Mouse (Mus musculus) kidney, adult 2 months (tissue): ENCODE measurements around the gene Tifa. TPM values are rescaled to one million over a fixed set of nuclear protein-coding genes. Genes with fewer than 3 reads are reported as not detected.

ENCODE experiments used
- DNase-seq: peaks from one replicate; pipeline ENCODE4 v3.0.0; 2021
- H3K27ac ChIP-seq: fragments of 200-500 bp; 2 replicates; pipeline ENCODE4 v1.5.1; 2012; ENCODE audit warnings: low read depth, low read length, control low read depth, inconsistent platforms; ENCODE audit not compliant: insufficient read depth
- H3K27me3 ChIP-seq: fragments of 200-500 bp; replicated peaks from 2 replicates; pipeline ENCODE4 v1.6.1; 2012; ENCODE audit warnings: mild to moderate bottlenecking, moderate library complexity, low read length, inconsistent platforms; ENCODE audit not compliant: control insufficient read depth, insufficient read depth
- H3K36me3 ChIP-seq: fragments of 200-500 bp; 2 replicates; pipeline ENCODE4 v1.6.1; 2012; ENCODE audit warnings: mild to moderate bottlenecking, moderate library complexity, low read length, inconsistent platforms; ENCODE audit not compliant: control insufficient read depth, insufficient read depth
- H3K4me1 ChIP-seq: fragments of 200-500 bp; 2 replicates; pipeline ENCODE4 v1.6.1; 2011; ENCODE audit warnings: low read length; ENCODE audit not compliant: control insufficient read depth, insufficient read depth
- H3K4me3 ChIP-seq: fragments of 200-500 bp; 2 replicates; pipeline ENCODE4 v1.5.1; 2011; ENCODE audit warnings: mild to moderate bottlenecking, low read depth, low read length, control low read depth; ENCODE audit not compliant: insufficient read depth
- CTCF ChIP-seq: fragments of 200-500 bp; conservative IDR thresholded peaks from 2 replicates; pipeline ENCODE4 v1.5.1; 2011; ENCODE audit warnings: low read depth, mild to moderate bottlenecking, control low read depth, low read length, moderate library complexity, mixed read lengths; ENCODE audit not compliant: insufficient read depth, insufficient read length
- POLR2A ChIP-seq: fragments of 200-500 bp; IDR thresholded peaks from one replicate; pipeline ENCODE4 v1.6.1; 2011; ENCODE audit warnings: low read depth, low read length, control low read depth
- WGBS: fragments of 180-500 bp; shearing (Covaris S2); methylation state at CpG from one replicate; pipeline ENCODE4 v1.1.7; 2018; 5-methylcytosine and 5-hydroxymethylcytosine counted together
- polyA plus RNA-seq: library from polyadenylated mRNA; depleted of rRNA; stranded (reverse); fragments of >200 nt; gene quantifications from 2 replicates; pipeline ENCODE4 v1.2.3, GENCODE M21; 2012

Gene Tifa
- polyA plus RNA-seq, 1 experiment: 4.1 TPM

DNA sequence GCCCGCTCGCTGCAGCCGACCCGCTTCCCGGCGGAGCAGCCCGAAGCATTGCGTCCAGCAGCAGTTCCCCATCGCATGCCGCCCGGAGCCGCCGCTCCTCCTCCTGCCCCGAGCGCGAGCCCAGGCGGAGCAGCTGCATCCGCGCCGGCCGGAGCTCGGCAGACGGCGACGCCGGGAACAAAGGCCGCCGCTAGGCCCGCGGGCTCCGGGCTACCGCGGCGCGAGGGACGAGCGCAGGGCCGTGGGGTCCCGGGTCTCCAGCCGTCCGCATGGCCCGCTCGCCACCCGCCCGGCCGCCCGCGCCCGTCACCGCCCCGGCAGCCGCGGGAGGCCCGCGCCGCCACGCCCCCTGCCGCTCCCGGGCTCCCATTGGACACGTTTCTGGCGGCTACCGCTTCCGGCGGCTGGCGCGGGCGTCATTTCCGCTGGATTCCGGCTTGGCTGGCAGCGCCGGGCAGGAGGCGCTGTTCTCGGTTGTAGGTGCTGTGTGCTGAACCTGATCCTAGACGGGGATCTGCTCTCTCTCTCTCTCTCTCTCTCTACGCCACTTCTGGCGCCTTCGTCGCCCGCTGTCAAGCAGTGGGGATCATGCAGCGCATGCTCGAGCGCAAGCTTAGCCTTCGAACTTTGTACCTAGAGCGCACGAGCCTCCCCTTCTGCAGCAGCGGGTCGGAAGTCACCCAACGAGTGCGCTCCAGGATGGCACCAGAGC lies 47.7 kb downstream of the Tifa start, which contains the start of gene Ap1ar:
Gene Ap1ar (minus strand): TSS at position 370 of the 712 bp plus-strand sequence.
- no peaks in the 10 kb centered on the region for H3K36me3 ChIP-seq
- under 1% methylated on average over 85 of the region's 89 CpGs for WGBS
- DNase-seq: peak; percentile 97
- H3K27me3 ChIP-seq: no peaks in the 10 kb centered on the region
- H3K4me3 ChIP-seq: peak within 1 kb of the TSS; percentile 93
- TF ChIP-seq POLR2A: peak; percentile 67
- TF ChIP-seq CTCF: peak; percentile 55
- H3K4me1 ChIP-seq: peaks cover 14% of the 10 kb centered on the region; the same call in 1 of the 2 replicates
- H3K27ac ChIP-seq: peak within 1 kb of the TSS; percentile 85

- 23% methylated on average over 8 of the region's 8 CpGs for WGBS
Measured at GRCm38 (mm10) chr3:127837972-127838644, 48.5 kb downstream of the Tifa start.

GRCm38 (mm10) chr3:127841926-127842325 lies 52.3 kb downstream of the Tifa start:
- Histone ChIP-seq H3K36me3 (no peaks in the 10 kb centered on the region), H3K4me1 (peaks cover 7% of the 10 kb centered on the region; the same call in 1 of the 2 replicates), H3K27me3 (no peaks in the 10 kb centered on the region), H3K27ac (no peak overlapping the region), H3K4me3 (no peak overlapping the region)
- TF ChIP-seq POLR2A (no peak), CTCF (no peak)
- 84% methylated on average over 8 of the region's 8 CpGs for WGBS
- DNase-seq: no peak

More at GRCm38 (mm10) chr3:127837972-127838644, 48.5 kb downstream of the Tifa start:
- Histone ChIP-seq H3K4me1 (peaks cover 14% of the 10 kb centered on the region; the same call in 1 of the 2 replicates), H3K4me3 (peak overlapping the region; percentile 63), H3K27me3 (no peaks in the 10 kb centered on the region), H3K27ac (peak overlapping the region; percentile 85), H3K36me3 (no peaks in the 10 kb centered on the region)
- TF ChIP-seq POLR2A: no peak
- no peak for DNase-seq

GRCm38 (mm10) chr3:127843324-127843940 lies 53.8 kb downstream of the Tifa start:
- 87% methylated on average over 2 of the region's 2 CpGs for WGBS
- DNase-seq: no peak
- no peak for TF ChIP-seq CTCF
- no peak for TF ChIP-seq POLR2A

DNA sequence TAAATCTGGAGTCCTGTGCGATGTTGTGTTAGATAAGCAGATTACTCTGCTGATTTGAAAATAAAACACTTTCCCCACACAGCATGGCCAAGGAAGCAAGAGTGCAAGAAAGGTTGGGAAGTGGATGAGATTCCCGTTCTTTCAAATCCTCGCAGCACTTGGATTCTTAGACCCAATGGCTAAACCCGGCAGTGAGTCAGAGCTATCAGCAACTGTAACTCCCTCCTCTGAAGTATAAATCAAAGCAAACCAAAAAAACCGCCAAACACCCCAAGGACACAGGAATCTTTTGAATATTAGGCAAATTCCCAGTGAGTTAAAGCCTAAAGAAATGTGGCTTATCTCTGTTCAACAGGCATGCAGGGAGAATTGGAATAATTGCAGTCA lies 54.3 kb downstream of the Tifa start:
- WGBS: 83% methylated on average over 5 of the region's 5 CpGs
- Histone ChIP-seq H3K4me3 (no peak overlapping the region), H3K27ac (no peak overlapping the region), H3K27me3 (no peaks in the 10 kb centered on the region), H3K36me3 (no peaks in the 10 kb centered on the region), H3K4me1 (peaks cover 3% of the 10 kb centered on the region; the same call in 1 of the 2 replicates)
- DNase-seq: no peak
- TF ChIP-seq CTCF (no peak), POLR2A (no peak)

More at GRCm38 (mm10) chr3:127843324-127843940, 53.8 kb downstream of the Tifa start:
- H3K4me1 ChIP-seq: peaks cover 7% of the 10 kb centered on the region; the same call in 1 of the 2 replicates
- H3K4me3 ChIP-seq: no peak overlapping the region
- H3K27me3 ChIP-seq: no peaks in the 10 kb centered on the region
- no peak overlapping the region for H3K27ac ChIP-seq
- H3K36me3 ChIP-seq: no peaks in the 10 kb centered on the region

GRCm38 (mm10) chr3:127848088-127848808 lies 58.6 kb downstream of the Tifa start:
- H3K4me3 ChIP-seq: no peak overlapping the region
- 70% methylated on average over 11 of the region's 11 CpGs for WGBS
- DNase-seq: peak; percentile 31
- no peaks in the 10 kb centered on the region for H3K4me1 ChIP-seq
- TF ChIP-seq POLR2A (no peak), CTCF (no peak)
- H3K27me3 ChIP-seq: no peaks in the 10 kb centered on the region
- no peak overlapping the region for H3K27ac ChIP-seq
- H3K36me3 ChIP-seq: no peaks in the 10 kb centered on the region

DNA sequence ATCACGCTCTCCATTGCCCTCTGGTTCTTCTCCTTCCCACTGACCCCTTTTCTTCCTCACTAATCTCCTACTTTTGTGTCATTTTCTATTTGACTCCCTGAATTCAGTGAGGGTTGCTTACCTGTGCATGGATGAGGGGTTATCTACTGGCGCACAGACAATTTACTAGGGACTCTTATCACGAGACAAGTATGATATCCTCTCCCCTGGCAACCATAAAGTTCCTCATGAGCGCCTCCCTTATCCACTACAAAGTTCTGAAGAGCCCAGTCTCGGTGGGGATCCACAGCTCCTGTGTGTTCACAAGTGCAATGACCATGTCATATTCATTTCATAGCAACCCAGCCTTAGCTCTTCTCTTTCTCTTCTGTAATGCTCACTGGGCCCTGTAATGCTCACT lies 60.3 kb downstream of the Tifa start:
- no peaks in the 10 kb centered on the region for H3K27me3 ChIP-seq

More for the DNA sequence above, 60.3 kb downstream of the Tifa start:
- 86% methylated on average over 5 of the region's 5 CpGs for WGBS
- H3K27ac ChIP-seq: no peak overlapping the region
- no peak for TF ChIP-seq POLR2A
- no peak for TF ChIP-seq CTCF
- H3K4me1 ChIP-seq: no peaks in the 10 kb centered on the region
- H3K36me3 ChIP-seq: no peaks in the 10 kb centered on the region
- no peak overlapping the region for H3K4me3 ChIP-seq
- no peak for DNase-seq
